Mouse (Mus musculus): ENCODE data around the gene Ablim1.

DNA sequence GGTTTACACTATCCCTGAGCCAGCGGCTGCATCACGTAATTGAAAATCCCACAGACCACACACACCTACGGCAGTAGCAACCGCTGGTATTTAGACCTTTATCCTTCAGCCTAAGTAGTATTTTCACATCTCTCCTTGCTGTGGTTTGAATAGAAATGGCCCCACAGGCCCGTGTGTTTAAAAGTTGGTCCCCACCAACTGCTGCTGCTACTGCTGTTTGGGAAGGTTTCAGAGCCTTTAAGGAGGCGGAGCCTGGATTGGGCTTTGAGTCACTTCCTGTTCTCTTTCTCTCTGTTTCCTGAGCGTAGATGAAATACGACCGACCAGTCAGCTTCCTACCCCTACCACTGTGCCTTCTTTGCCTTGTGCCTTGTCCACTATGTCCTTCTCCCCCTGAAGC lies 214.7 kb downstream of the Ablim1 start:
- TF ChIP-seq CTCF (IDR thresholded peaks at IDR 0.05) (no peak), POLR2A (IDR thresholded peaks at IDR 0.05; ENCODE audit: insufficient read depth, low read depth, low read length) (no peak), EP300 (IDR thresholded peaks at IDR 0.05; ENCODE audit: insufficient read depth, low read depth, low read length) (no peak)

All from heart, adult 2 months (tissue).